Mouse (Mus musculus) C2C12 (cell line): ENCODE results near the gene Vmn2r7. TPM values are rescaled to one million over a fixed set of nuclear protein-coding genes. Genes with fewer than 3 reads are reported as not detected.
"Not testable (repeated sequence)": the region's sequence is repeated elsewhere in the genome, so short reads cannot be mapped to it uniquely, and the experiment has no call there.

Source experiments
- H3K27me3 ChIP-seq: one replicate; pipeline ENCODE4 v1.6.1; 2011; ENCODE audit not compliant: control insufficient read depth, insufficient read depth, insufficient read length
- H3K36me3 ChIP-seq: one replicate; pipeline ENCODE4 v1.6.1; 2011; ENCODE audit not compliant: control insufficient read depth, insufficient read depth
- H3K4me3 ChIP-seq: one replicate; pipeline ENCODE4 v1.5.1; 2011; ENCODE audit warnings: mild to moderate bottlenecking, control low read depth; ENCODE audit not compliant: poor library complexity, insufficient read depth, severe bottlenecking
- H3K79me2 ChIP-seq: one replicate; pipeline ENCODE4 v1.6.1; 2011; ENCODE audit not compliant: control insufficient read depth, insufficient read depth
- H3K79me3 ChIP-seq: one replicate; pipeline ENCODE4 v1.6.1; 2011; ENCODE audit warnings: low read depth, control low read depth
- H3ac ChIP-seq: one replicate; pipeline ENCODE3; 2011; ENCODE audit warnings: low read depth; ENCODE audit not compliant: control insufficient read depth, insufficient read length
- polyA plus RNA-seq: library from polyadenylated mRNA; unstranded; fragments of >200 nt; fragmentation: generic; extraction: Trizol; gene quantifications from one replicate; pipeline ENCODE4 v1.2.1, GENCODE M21; 2012; ENCODE audit warnings: missing spikeins

Vmn2r7 gene
- polyA plus RNA-seq, 1 experiment: not detected

GRCm38 (mm10) chr3:64676069-64676468 is 168.5 kb downstream of the Vmn2r7 start:
- not testable (repeated sequence) for H3K36me3 ChIP-seq, H3K79me3 ChIP-seq, H3K4me3 ChIP-seq, H3K27me3 ChIP-seq, H3ac ChIP-seq, H3K79me2 ChIP-seq
